Mouse (Mus musculus): Measurements from ENCODE around the gene Sdf2. TPM values are rescaled to one million over a fixed set of nuclear protein-coding genes. Genes with fewer than 3 reads are reported as not detected.

The Sdf2 gene
- total and polyA plus RNA-seq, 3 experiments, result 61.4 to 119 (median 93.0) TPM

DNA sequence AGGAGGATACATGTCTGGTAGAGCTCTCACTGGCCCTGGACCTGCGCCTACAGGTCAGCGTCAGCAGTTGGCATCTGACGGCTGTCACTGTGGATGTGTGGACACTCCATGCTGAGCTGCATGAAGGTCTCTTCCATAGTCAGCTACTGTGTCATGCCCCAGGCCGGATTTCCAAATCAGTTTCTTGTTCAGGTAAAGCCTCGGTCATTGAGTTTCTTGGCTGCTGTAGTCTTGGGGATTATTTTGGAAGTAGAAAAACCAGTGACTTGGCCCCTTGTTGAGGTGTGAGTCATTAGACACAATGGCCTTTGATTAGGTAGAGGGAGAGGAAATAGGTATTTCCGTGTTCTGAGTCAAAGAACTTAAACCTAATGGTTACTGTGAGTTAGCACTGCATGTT is 20.0 kb downstream of the Sdf2 start:
- DNase-seq (ENCODE audit: extremely low read depth), result no peak
- dilution Hi-C loops (cut with MboI; ENCODE audit: extremely low pct_ligation_motif_present, extremely low pct_unique_long_range_greater_than_20kb, low sequenced_read_pairs), result no loop called here
- no peak overlapping the region for H3K9ac ChIP-seq (ENCODE audit: insufficient read depth, low read depth)

DNA sequence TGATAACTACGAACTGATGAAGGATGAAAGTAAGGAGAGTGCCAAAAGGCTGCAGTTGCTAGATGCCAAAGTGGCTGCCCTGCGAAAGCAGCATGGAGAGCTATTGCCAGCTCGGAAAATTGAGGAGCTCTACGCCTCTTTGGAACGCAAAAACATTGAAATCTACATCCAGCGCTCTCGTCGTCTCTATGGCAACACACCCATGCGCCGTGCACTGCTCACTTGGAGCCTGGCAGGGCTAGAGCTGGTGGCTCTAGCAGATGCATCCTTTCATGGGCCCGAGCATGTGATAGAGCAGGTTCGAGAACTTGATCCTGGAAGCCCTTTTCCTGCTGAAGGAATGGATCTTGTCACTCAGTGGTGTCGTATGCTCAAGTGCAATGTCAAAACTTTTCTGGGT is 26.4 kb downstream of the Sdf2 start:
- Histone ChIP-seq H3K79me2 (replicated peaks; ENCODE audit: control insufficient read depth, extremely low read depth, insufficient read depth, poor library complexity, severe bottlenecking) (peaks cover 6% of the 10 kb centered on the region; the same call in 1 of the 2 replicates), H3K9ac (ENCODE audit: insufficient read depth, low read depth) (no peak overlapping the region), H3K4me3 (replicated peaks in 1 of 3; ENCODE audit: low read depth in 2 of 3, low read length in 2 of 3, poor library complexity in 1 of 3) (no peak overlapping the region), H3K9me3 (replicated peaks; ENCODE audit: low read length) (no peaks in the 10 kb centered on the region), H3K4me1 (ENCODE audit: control insufficient read depth in 1 of 2, insufficient read depth in 2 of 2) (no peaks in the 10 kb centered on the region), H3K27ac (ENCODE audit: insufficient read depth, low read depth) (no peak overlapping the region), H3K27me3 (replicated peaks) (no peaks in the 10 kb centered on the region), H3K36me3 (replicated peaks in 1 of 2; ENCODE audit: control insufficient read depth in 1 of 2, insufficient read depth in 1 of 2, low read length in 1 of 2) (peaks cover 86 to 95% of the 10 kb centered on the region in 2 experiments), H3K4me2 (ENCODE audit: insufficient read depth, low read depth, poor library complexity, severe bottlenecking) (no peak overlapping the region)
- in situ Hi-C loops (cut with MboI; ENCODE audit: low pct_ligation_motif_present, low pct_unique_long_range_greater_than_20kb, low sequenced_read_pairs), result no loop called here
- DNase-seq (ENCODE audit: extremely low read depth), result no peak
- dilution Hi-C loops (cut with MboI; ENCODE audit: extremely low pct_ligation_motif_present, extremely low pct_unique_long_range_greater_than_20kb, low sequenced_read_pairs), result no loop called here
- TF ChIP-seq POLR2A (IDR thresholded peaks at IDR 0.05; ENCODE audit: low read depth, low read length), result no peak

More for the DNA sequence above, 20.0 kb downstream of the Sdf2 start:
- in situ Hi-C loops (cut with MboI; ENCODE audit: low pct_ligation_motif_present, low pct_unique_long_range_greater_than_20kb, low sequenced_read_pairs), result no loop called here
- Histone ChIP-seq H3K9me3 (replicated peaks; ENCODE audit: low read length) (no peaks in the 10 kb centered on the region), H3K27me3 (replicated peaks) (peaks cover under 1% of the 10 kb centered on the region), H3K4me1 (ENCODE audit: control insufficient read depth in 1 of 2, insufficient read depth in 2 of 2) (peaks cover 0 to 17% of the 10 kb centered on the region in 2 experiments; a peak in 2 of 4 replicates), H3K27ac (ENCODE audit: insufficient read depth, low read depth) (no peak overlapping the region), H3K4me2 (ENCODE audit: insufficient read depth, low read depth, poor library complexity, severe bottlenecking) (no peak overlapping the region), H3K36me3 (replicated peaks in 1 of 2; ENCODE audit: control insufficient read depth in 1 of 2, insufficient read depth in 1 of 2, low read length in 1 of 2) (peaks cover 64 to 74% of the 10 kb centered on the region in 2 experiments), H3K79me2 (replicated peaks; ENCODE audit: control insufficient read depth, extremely low read depth, insufficient read depth, poor library complexity, severe bottlenecking) (peaks cover 22% of the 10 kb centered on the region), H3K4me3 (replicated peaks in 1 of 3; ENCODE audit: low read depth in 2 of 3, low read length in 2 of 3, poor library complexity in 1 of 3) (no peak overlapping the region)
- TF ChIP-seq USF1 (IDR thresholded peaks at IDR 0.05; ENCODE audit: low read depth, low read length) (no peak), CHD1 (IDR thresholded peaks at IDR 0.05; ENCODE audit: low read depth, low read length) (no peak), ZC3H11A (IDR thresholded peaks at IDR 0.05; ENCODE audit: low read depth, low read length) (no peak), PAX5 (IDR thresholded peaks at IDR 0.05; ENCODE audit: low read length) (no peak), ZKSCAN1 (IDR thresholded peaks at IDR 0.05; ENCODE audit: borderline replicate concordance, low read depth, low read length) (no peak), MYC (IDR thresholded peaks at IDR 0.05; ENCODE audit: low read depth, low read length) (no peak), JUN (IDR thresholded peaks at IDR 0.05; ENCODE audit: insufficient read depth, low read depth, low read length) (no peak), ELF1 (IDR thresholded peaks at IDR 0.05; ENCODE audit: low read depth, low read length) (no peak), CTCF (conservative IDR thresholded peaks at IDR 0.05 in 1 of 2, IDR thresholded peaks at IDR 0.05 in 1 of 2; ENCODE audit: low read depth in 2 of 2, low read length in 2 of 2) (no peak), RCOR1 (conservative IDR thresholded peaks at IDR 0.05; ENCODE audit: low read depth, low read length) (no peak), MAX (IDR thresholded peaks at IDR 0.05; ENCODE audit: low read length) (no peak), POLR2AphosphoS2 (IDR thresholded peaks at IDR 0.05; ENCODE audit: low read depth, low read length) (no peak), BHLHE40 (IDR thresholded peaks at IDR 0.05; ENCODE audit: low read depth, low read length) (no peak), RAD21 (IDR thresholded peaks at IDR 0.05; ENCODE audit: low read depth, low read length) (no peak), MEF2A (IDR thresholded peaks at IDR 0.05; ENCODE audit: borderline replicate concordance, low read depth, low read length) (no peak), TBP (conservative IDR thresholded peaks at IDR 0.05; ENCODE audit: low read depth, low read length) (no peak), GABPA (IDR thresholded peaks at IDR 0.05; ENCODE audit: insufficient replicate concordance, low read depth, low read length) (no peak), JUND (conservative IDR thresholded peaks at IDR 0.05; ENCODE audit: low read depth, low read length) (no peak), UBTF (IDR thresholded peaks at IDR 0.05; ENCODE audit: low read depth, low read length) (no peak)

Measured in CH12.LX (cell line).